Mouse (Mus musculus) forebrain, embryonic 11.5 days (tissue): ENCODE measurements around the gene Tbx3. TPM values are rescaled to one million over a fixed set of nuclear protein-coding genes. Genes with fewer than 3 reads are reported as not detected.

ENCODE experiments used
- ATAC-seq: fragments of 200-750 bp; cut with Nextera tagmentation; replicated peaks from 2 replicates; pipeline ENCODE4 v1.8.0; 2017; ENCODE audit warnings: moderate TSS enrichment; ENCODE audit not compliant: low FRiP score
- DNase-seq: peaks from one replicate; pipeline ENCODE4 v3.0.0-alpha.2; 2017; ENCODE audit warnings: low spot score
- H3K27ac ChIP-seq: fragments of 300-500 bp; sonication (generic); 2 replicates; pipeline ENCODE4 v1.5.1; 2014; ENCODE audit warnings: low read depth, low read length
- H3K27me3 ChIP-seq: fragments of 300-500 bp; sonication (generic); 2 replicates; pipeline ENCODE4 v1.6.1; 2014; ENCODE audit warnings: mild to moderate bottlenecking, low read length, mixed read lengths; ENCODE audit not compliant: control insufficient read depth, insufficient read depth
- H3K36me3 ChIP-seq: fragments of 300-500 bp; sonication (generic); 2 replicates; pipeline ENCODE4 v1.6.1; 2014; ENCODE audit warnings: mild to moderate bottlenecking, low read length, moderate library complexity, mixed read lengths; ENCODE audit not compliant: control insufficient read depth, insufficient read depth
- H3K4me1 ChIP-seq: fragments of 300-500 bp; sonication (generic); replicated peaks from 2 replicates; pipeline ENCODE4 v1.6.1; 2014; ENCODE audit warnings: low read length, mixed read lengths; ENCODE audit not compliant: control insufficient read depth, insufficient read depth
- H3K4me2 ChIP-seq: fragments of 300-500 bp; sonication (generic); 2 replicates; pipeline ENCODE4 v1.6.1; 2014; ENCODE audit warnings: low read depth, mild to moderate bottlenecking, low read length, moderate library complexity, mixed read lengths; ENCODE audit not compliant: severe bottlenecking
- H3K4me3 ChIP-seq: fragments of 300-500 bp; sonication (generic); 2 replicates; pipeline ENCODE4 v1.5.1; 2014; ENCODE audit warnings: low read depth, low read length
- H3K9ac ChIP-seq: fragments of 300-500 bp; sonication (generic); 2 replicates; pipeline ENCODE4 v1.6.1; 2014; ENCODE audit warnings: low read length
- H3K9me3 ChIP-seq: fragments of 300-500 bp; sonication (generic); 2 replicates; pipeline ENCODE4 v1.6.1; 2016; ENCODE audit warnings: low read length, mixed read lengths; ENCODE audit not compliant: control insufficient read depth
- WGBS: fragments of 180-500 bp; shearing (Covaris S2); extraction: QIAGEN DNeasy Blood & Tissue Kit; methylation state at CpG from one replicate; pipeline ENCODE4 v1.1.7; 2014; 5-methylcytosine and 5-hydroxymethylcytosine counted together
- polyA plus RNA-seq: library from polyadenylated mRNA; unstranded; fragments of >200 nt; fragmentation: Nextera tagmentation; extraction: Ambion mirVana; gene quantifications from 2 replicates; pipeline ENCODE4 v1.2.1, GENCODE M21; 2014

Tbx3 gene
- polyA plus RNA-seq, 1 experiment from 2014 or later = 2.0 TPM

GRCm38 (mm10) chr5:119694914-119695313 lies 24.4 kb downstream of the Tbx3 start:
- Histone ChIP-seq H3K9ac (no peak overlapping the region), H3K27me3 (peaks cover 36% of the 10 kb centered on the region), H3K36me3 (no peaks in the 10 kb centered on the region), H3K9me3 (no peaks in the 10 kb centered on the region), H3K4me1 (peaks cover 5% of the 10 kb centered on the region; the same call in 1 of the 2 replicates), H3K4me2 (no peak overlapping the region), H3K4me3 (no peak overlapping the region), H3K27ac (no peak overlapping the region)
- WGBS = 1% methylated on average over 8 of the region's 8 CpGs
- DNase-seq = peak; percentile 68
- ATAC-seq = no peak

- Histone ChIP-seq H3K4me2 (no peak overlapping the region), H3K4me3 (no peak overlapping the region), H3K27ac (no peak overlapping the region), H3K27me3 (peaks cover 24% of the 10 kb centered on the region), H3K9me3 (no peaks in the 10 kb centered on the region), H3K9ac (no peak overlapping the region), H3K4me1 (peaks cover 5% of the 10 kb centered on the region; the same call in 1 of the 2 replicates), H3K36me3 (no peaks in the 10 kb centered on the region)
- WGBS = 88% methylated on average over 1 of the region's 1 CpGs
- ATAC-seq (no peak), DNase-seq (no peak)
Measured at GRCm38 (mm10) chr5:119703031-119703430, 32.6 kb downstream of the Tbx3 start.

DNA sequence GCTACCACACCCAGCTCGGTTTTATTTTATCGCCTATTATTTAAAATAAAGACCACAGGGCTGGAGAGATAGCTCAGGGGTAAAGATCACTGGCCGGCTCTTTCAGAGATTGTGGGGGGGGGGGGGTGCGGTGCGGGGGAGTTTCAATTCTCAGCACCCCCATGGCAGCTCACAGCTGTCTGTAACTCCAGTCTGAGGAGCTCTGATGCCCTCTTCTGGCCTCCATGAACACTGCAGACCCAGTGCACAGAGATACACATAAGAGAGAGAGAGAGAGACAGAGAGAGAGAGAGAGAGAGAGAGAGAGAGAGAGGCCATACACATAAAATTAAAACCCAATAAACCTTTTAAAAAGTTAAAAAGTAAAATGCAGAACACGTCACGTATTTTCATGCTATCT lies 34.4 kb downstream of the Tbx3 start:
- peaks cover 37% of the 10 kb centered on the region for H3K27me3 ChIP-seq
- no peak overlapping the region for H3K4me2 ChIP-seq
- H3K36me3 ChIP-seq = no peaks in the 10 kb centered on the region
- WGBS = 61% methylated on average over 7 of the region's 7 CpGs
- peaks cover 5% of the 10 kb centered on the region; the same call in 1 of the 2 replicates for H3K4me1 ChIP-seq
- DNase-seq (no peak), ATAC-seq (no peak)
- H3K9ac ChIP-seq = no peak overlapping the region
- no peak overlapping the region for H3K27ac ChIP-seq
- no peaks in the 10 kb centered on the region for H3K9me3 ChIP-seq
- no peak overlapping the region for H3K4me3 ChIP-seq

DNA sequence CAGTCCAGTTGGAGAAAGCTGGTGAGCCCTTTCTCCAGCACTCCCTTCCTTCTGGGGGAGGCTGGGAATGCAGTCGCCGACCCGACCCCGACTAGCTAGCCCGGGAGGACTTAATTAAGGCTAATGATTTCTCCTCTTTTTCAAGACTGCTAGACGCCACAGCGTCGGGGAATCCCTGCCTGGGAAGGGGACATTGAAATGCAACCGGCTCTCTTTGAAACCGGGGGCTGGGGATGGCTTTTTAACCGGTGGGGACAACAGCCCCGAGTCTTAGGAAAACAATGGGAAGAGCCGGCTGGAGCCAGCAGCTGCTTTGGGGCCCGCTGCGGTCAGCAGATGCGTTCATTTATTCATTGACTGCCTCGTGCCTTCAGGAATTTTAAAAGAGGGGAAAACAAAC lies 36.0 kb downstream of the Tbx3 start:
- ATAC-seq (no peak), DNase-seq (peak; percentile 58)
- H3K4me2 ChIP-seq = peak overlapping the region; percentile 34
- peaks cover 49% of the 10 kb centered on the region for H3K27me3 ChIP-seq
- H3K4me1 ChIP-seq = peaks cover 5% of the 10 kb centered on the region; the same call in 1 of the 2 replicates
- H3K4me3 ChIP-seq = peak overlapping the region; percentile 7; the same call in 1 of the 2 replicates
- H3K27ac ChIP-seq = no peak overlapping the region
- H3K9me3 ChIP-seq = no peaks in the 10 kb centered on the region
- H3K9ac ChIP-seq = peak overlapping the region; percentile 32
- no peaks in the 10 kb centered on the region for H3K36me3 ChIP-seq
- 0% methylated on average over 17 of the region's 17 CpGs for WGBS

DNA sequence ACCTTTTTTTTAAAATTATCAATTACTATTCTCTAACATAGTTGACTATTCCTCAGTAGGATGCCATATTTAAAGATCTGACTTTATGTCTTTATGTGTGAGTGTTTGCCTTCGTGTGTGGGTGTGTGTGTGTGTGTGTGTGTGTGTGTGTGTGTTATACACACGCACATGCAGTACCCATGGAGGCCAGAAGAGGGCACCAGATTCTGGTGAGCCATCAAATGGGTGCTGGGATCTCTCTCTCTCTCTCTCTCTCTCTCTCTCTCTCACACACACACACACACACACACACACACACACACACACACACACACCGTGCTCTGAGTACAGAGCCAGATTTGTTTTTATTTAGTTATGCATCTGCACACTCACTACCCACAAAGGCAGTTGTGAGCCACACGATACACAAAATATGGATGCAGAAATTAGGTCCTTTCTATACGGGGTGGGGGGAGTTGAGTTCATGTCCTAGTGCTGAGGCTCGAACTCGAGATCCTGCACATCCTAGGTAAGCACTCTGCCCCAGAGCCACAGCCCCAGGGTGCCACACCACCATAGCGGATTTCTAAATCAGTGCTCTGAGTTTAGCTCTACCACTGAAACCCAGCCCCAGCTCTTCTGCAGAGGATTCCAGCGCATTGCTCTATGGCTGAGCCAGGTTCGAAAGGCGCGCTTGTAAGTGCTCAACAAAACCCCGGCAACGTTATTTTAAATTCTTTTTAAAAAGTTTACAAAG lies 38.5 kb downstream of the Tbx3 start:
- H3K4me2 ChIP-seq = no peak overlapping the region
- peaks cover 54% of the 10 kb centered on the region for H3K27me3 ChIP-seq
- no peak for ATAC-seq
- 77% methylated on average over 14 of the region's 14 CpGs for WGBS
- no peak overlapping the region for H3K4me3 ChIP-seq
- DNase-seq = no peak
- H3K9ac ChIP-seq = no peak overlapping the region
- no peaks in the 10 kb centered on the region for H3K9me3 ChIP-seq
- peaks cover 5% of the 10 kb centered on the region; the same call in 1 of the 2 replicates for H3K4me1 ChIP-seq
- no peak overlapping the region for H3K27ac ChIP-seq
- H3K36me3 ChIP-seq = no peaks in the 10 kb centered on the region

GRCm38 (mm10) chr5:119709826-119710559 lies 39.5 kb downstream of the Tbx3 start:
- ATAC-seq = no peak
- H3K9me3 ChIP-seq = no peaks in the 10 kb centered on the region
- H3K4me1 ChIP-seq = peaks cover 5% of the 10 kb centered on the region; the same call in 1 of the 2 replicates
- H3K9ac ChIP-seq = no peak overlapping the region
- H3K4me2 ChIP-seq = no peak overlapping the region
- no peak overlapping the region for H3K27ac ChIP-seq
- no peaks in the 10 kb centered on the region for H3K36me3 ChIP-seq
- no peak overlapping the region for H3K4me3 ChIP-seq
- DNase-seq = no peak
- 8% methylated on average over 18 of the region's 18 CpGs for WGBS
- H3K27me3 ChIP-seq = peaks cover 54% of the 10 kb centered on the region

DNA sequence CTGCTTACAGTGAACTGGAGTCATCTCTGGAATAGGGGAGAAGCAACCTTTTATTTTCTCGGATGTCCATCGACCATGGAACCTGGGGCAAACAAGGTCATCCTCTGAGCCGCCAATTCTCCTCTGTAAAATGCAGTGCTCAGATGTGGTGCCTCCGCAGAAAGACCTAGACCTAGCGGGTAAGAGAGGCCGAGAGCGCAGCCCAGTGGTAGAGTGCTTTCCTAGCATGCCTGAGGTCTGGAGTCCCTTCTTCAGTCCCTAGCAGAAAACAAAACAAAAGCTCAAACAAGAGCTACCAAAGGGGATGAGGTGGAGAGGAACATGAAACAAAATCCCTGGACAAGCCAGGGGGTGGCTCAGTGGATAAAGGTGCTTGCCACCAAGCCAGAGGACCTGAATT lies 40.3 kb downstream of the Tbx3 start:
- Histone ChIP-seq H3K27me3 (peaks cover 51% of the 10 kb centered on the region), H3K36me3 (no peaks in the 10 kb centered on the region), H3K9me3 (no peaks in the 10 kb centered on the region), H3K9ac (no peak overlapping the region), H3K27ac (no peak overlapping the region), H3K4me1 (peaks cover 5% of the 10 kb centered on the region; the same call in 1 of the 2 replicates), H3K4me2 (no peak overlapping the region), H3K4me3 (no peak overlapping the region)
- ATAC-seq (no peak), DNase-seq (peak; percentile 60)
- WGBS = 9% methylated on average over 7 of the region's 7 CpGs

DNA sequence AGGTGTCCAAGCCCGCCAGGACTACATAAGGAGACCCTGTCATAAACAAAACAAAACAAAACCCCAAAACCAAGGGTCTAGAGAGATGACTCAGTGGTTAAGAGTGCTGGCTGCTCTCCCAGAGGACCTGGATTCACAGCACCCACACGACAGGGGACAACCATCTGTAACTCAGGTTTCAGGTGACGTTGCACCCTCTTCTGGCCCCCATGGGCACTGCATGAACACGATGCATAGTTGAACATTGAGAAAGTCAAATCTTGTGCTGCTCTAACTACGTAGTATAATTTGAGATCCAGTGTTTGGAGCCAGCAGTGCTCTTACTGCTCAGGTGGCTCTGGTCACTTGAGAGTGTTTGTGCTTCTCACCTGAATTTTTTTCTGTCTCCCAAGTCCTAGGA lies 41.2 kb downstream of the Tbx3 start:
- WGBS = 92% methylated on average over 5 of the region's 5 CpGs
- Histone ChIP-seq H3K36me3 (no peaks in the 10 kb centered on the region), H3K9me3 (no peaks in the 10 kb centered on the region), H3K27ac (no peak overlapping the region), H3K27me3 (peaks cover 44% of the 10 kb centered on the region), H3K4me2 (no peak overlapping the region), H3K4me1 (peaks cover under 1% of the 10 kb centered on the region; the same call in 1 of the 2 replicates), H3K9ac (no peak overlapping the region), H3K4me3 (no peak overlapping the region)
- ATAC-seq (no peak), DNase-seq (no peak)
